Mouse (Mus musculus) heart, embryonic 11.5 days (tissue): ENCODE measurements around the gene Cdk6. TPM values are rescaled to one million over a fixed set of nuclear protein-coding genes. Genes with fewer than 3 reads are reported as not detected.

Experiments used
- ATAC-seq: fragments of 200-750 bp; cut with Nextera tagmentation; replicated peaks from 2 replicates; pipeline ENCODE4 v1.8.0; 2017; ENCODE audit warnings: moderate library complexity; ENCODE audit not compliant: insufficient number of reproducible peaks, low FRiP score, low TSS enrichment
- H3K27ac ChIP-seq: fragments of 300-500 bp; sonication (generic); 2 replicates; pipeline ENCODE4 v1.5.1; 2014; ENCODE audit warnings: mild to moderate bottlenecking, low read depth, low read length
- H3K27me3 ChIP-seq: fragments of 300-500 bp; sonication (generic); 2 replicates; pipeline ENCODE4 v1.6.1; 2014; ENCODE audit warnings: mild to moderate bottlenecking, low read length, mixed read lengths; ENCODE audit not compliant: control insufficient read depth, insufficient read depth
- H3K36me3 ChIP-seq: fragments of 300-500 bp; sonication (generic); 2 replicates; pipeline ENCODE4 v1.6.1; 2014; ENCODE audit warnings: mild to moderate bottlenecking, low read length, moderate library complexity, mixed read lengths; ENCODE audit not compliant: control insufficient read depth, insufficient read depth
- H3K4me1 ChIP-seq: fragments of 300-500 bp; sonication (generic); 2 replicates; pipeline ENCODE4 v1.6.1; 2014; ENCODE audit warnings: low read length; ENCODE audit not compliant: control insufficient read depth, insufficient read depth
- H3K4me2 ChIP-seq: fragments of 300-500 bp; sonication (generic); 2 replicates; pipeline ENCODE4 v1.6.1; 2014; ENCODE audit warnings: mild to moderate bottlenecking, moderate library complexity
- H3K4me3 ChIP-seq: fragments of 300-500 bp; sonication (generic); 2 replicates; pipeline ENCODE4 v1.5.1; 2014; ENCODE audit warnings: low read depth, low read length
- H3K9ac ChIP-seq: fragments of 300-500 bp; sonication (generic); 2 replicates; pipeline ENCODE4 v1.6.1; 2014; ENCODE audit warnings: mild to moderate bottlenecking, low read depth, low read length, moderate library complexity
- H3K9me3 ChIP-seq: fragments of 300-500 bp; sonication (generic); replicated peaks from 2 replicates; pipeline ENCODE4 v1.6.1; 2016; ENCODE audit warnings: low read length; ENCODE audit not compliant: control insufficient read depth
- WGBS: fragments of 180-500 bp; shearing (Covaris S2); extraction: QIAGEN DNeasy Blood & Tissue Kit; methylation state at CpG from one replicate; pipeline ENCODE4 v1.1.7; 2014; ENCODE audit not compliant: insufficient replicate concordance; 5-methylcytosine and 5-hydroxymethylcytosine counted together
- polyA plus RNA-seq: library from polyadenylated mRNA; unstranded; fragments of >200 nt; fragmentation: Nextera tagmentation; extraction: Ambion mirVana; gene quantifications from 2 replicates; pipeline ENCODE4 v1.2.1, GENCODE M21; 2014

Cdk6 gene
- polyA plus RNA-seq, 1 experiment from 2014 or later, result 31.3 TPM

- no peaks in the 10 kb centered on the region for H3K9me3 ChIP-seq
- ATAC-seq, result no peak
- H3K27ac ChIP-seq, result no peak overlapping the region
- no peak overlapping the region for H3K4me3 ChIP-seq
- WGBS, result 69% methylated on average over 6 of the region's 6 CpGs
- peaks cover 10% of the 10 kb centered on the region for H3K4me1 ChIP-seq
- H3K36me3 ChIP-seq, result peaks cover 4% of the 10 kb centered on the region; the same call in 1 of the 2 replicates
- H3K27me3 ChIP-seq, result no peaks in the 10 kb centered on the region
- no peak overlapping the region for H3K9ac ChIP-seq
- H3K4me2 ChIP-seq, result no peak overlapping the region
Measured at GRCm38 (mm10) chr5:3541871-3542270, 200.6 kb downstream of the Cdk6 start.

- Histone ChIP-seq H3K27ac (peak within 1 kb of the TSS; percentile 82), H3K4me1 (peaks cover 10% of the 10 kb centered on the region), H3K36me3 (peaks cover 6% of the 10 kb centered on the region; the same call in 1 of the 2 replicates), H3K4me3 (peak within 1 kb of the TSS; percentile 68), H3K4me2 (peak within 1 kb of the TSS; percentile 91), H3K9me3 (no peaks in the 10 kb centered on the region), H3K27me3 (no peaks in the 10 kb centered on the region), H3K9ac (peak within 1 kb of the TSS; percentile 95)
- WGBS, result under 1% methylated on average over 80 of the region's 80 CpGs
- peak; percentile 93 for ATAC-seq
Measured at GRCm38 (mm10) chr5:3543629-3544479, 202.6 kb downstream of the Cdk6 start, which contains the start of gene Fam133b. Gene Fam133b, plus strand, starts transcription at chr5:3543833.

- 8% methylated on average over 7 of the region's 7 CpGs for WGBS
- Histone ChIP-seq H3K9me3 (no peaks in the 10 kb centered on the region), H3K27me3 (no peaks in the 10 kb centered on the region), H3K36me3 (peaks cover 6% of the 10 kb centered on the region; the same call in 1 of the 2 replicates), H3K4me3 (peak overlapping the region; percentile 68), H3K4me2 (peak overlapping the region; percentile 91), H3K27ac (no peak overlapping the region), H3K9ac (peak overlapping the region; percentile 95), H3K4me1 (peaks cover 10% of the 10 kb centered on the region)
- ATAC-seq, result no peak; the same call in 1 of the 2 replicates
Measured at GRCm38 (mm10) chr5:3544480-3544769, 203.1 kb downstream of the Cdk6 start.

- H3K4me2 ChIP-seq, result no peak overlapping the region
- H3K36me3 ChIP-seq, result peaks cover 6% of the 10 kb centered on the region; the same call in 1 of the 2 replicates
- H3K9ac ChIP-seq, result no peak overlapping the region
- no peaks in the 10 kb centered on the region for H3K27me3 ChIP-seq
- peaks cover 10% of the 10 kb centered on the region for H3K4me1 ChIP-seq
- H3K27ac ChIP-seq, result no peak overlapping the region
- WGBS, result 81% methylated on average over 1 of the region's 1 CpGs
- ATAC-seq, result no peak
- no peaks in the 10 kb centered on the region for H3K9me3 ChIP-seq
- H3K4me3 ChIP-seq, result no peak overlapping the region
Measured at GRCm38 (mm10) chr5:3546226-3546625, 204.9 kb downstream of the Cdk6 start.

GRCm38 (mm10) chr5:3551481-3551880 is 210.2 kb downstream of the Cdk6 start:
- H3K27ac ChIP-seq, result no peak overlapping the region
- no peak for ATAC-seq
- H3K4me3 ChIP-seq, result no peak overlapping the region
- H3K9me3 ChIP-seq, result no peaks in the 10 kb centered on the region
- H3K4me1 ChIP-seq, result no peaks in the 10 kb centered on the region
- peaks cover 8% of the 10 kb centered on the region; the same call in 1 of the 2 replicates for H3K36me3 ChIP-seq
- no peak overlapping the region for H3K9ac ChIP-seq
- no peak overlapping the region for H3K4me2 ChIP-seq
- H3K27me3 ChIP-seq, result no peaks in the 10 kb centered on the region
- 86% methylated on average over 1 of the region's 1 CpGs for WGBS

GRCm38 (mm10) chr5:3554198-3554597 is 212.9 kb downstream of the Cdk6 start:
- no peaks in the 10 kb centered on the region for H3K4me1 ChIP-seq
- H3K36me3 ChIP-seq, result peaks cover 6% of the 10 kb centered on the region; the same call in 1 of the 2 replicates
- H3K4me2 ChIP-seq, result no peak overlapping the region
- H3K27me3 ChIP-seq, result no peaks in the 10 kb centered on the region
- no peak overlapping the region for H3K4me3 ChIP-seq
- ATAC-seq, result no peak
- H3K9ac ChIP-seq, result no peak overlapping the region
- no peak overlapping the region for H3K27ac ChIP-seq
- 87% methylated on average over 2 of the region's 2 CpGs for WGBS
- H3K9me3 ChIP-seq, result no peaks in the 10 kb centered on the region

GRCm38 (mm10) chr5:3571266-3571665 is 230.0 kb downstream of the Cdk6 start, which contains the start of gene 1700109H08Rik:
Gene 1700109H08Rik, plus strand, starts transcription at chr5:3571566.
- WGBS, result 93% methylated on average over 4 of the region's 4 CpGs
- H3K9me3 ChIP-seq, result peaks cover 6% of the 10 kb centered on the region; the same call in 1 of the 2 replicates
- no peaks in the 10 kb centered on the region for H3K27me3 ChIP-seq
- no peak within 1 kb of the TSS for H3K4me2 ChIP-seq
- H3K4me3 ChIP-seq, result no peak within 1 kb of the TSS
- no peak within 1 kb of the TSS for H3K27ac ChIP-seq
- no peaks in the 10 kb centered on the region for H3K4me1 ChIP-seq
- peaks cover 45% of the 10 kb centered on the region for H3K36me3 ChIP-seq
- ATAC-seq, result no peak
- H3K9ac ChIP-seq, result no peak within 1 kb of the TSS

GRCm38 (mm10) chr5:3574825-3575224 is 233.5 kb downstream of the Cdk6 start:
- Histone ChIP-seq H3K27ac (no peak overlapping the region), H3K4me2 (no peak overlapping the region), H3K36me3 (peaks cover 61% of the 10 kb centered on the region), H3K4me3 (no peak overlapping the region), H3K9me3 (peaks cover 6% of the 10 kb centered on the region; the same call in 1 of the 2 replicates), H3K9ac (no peak overlapping the region), H3K27me3 (no peaks in the 10 kb centered on the region), H3K4me1 (no peaks in the 10 kb centered on the region)
- no peak for ATAC-seq
- WGBS, result 95% methylated on average over 2 of the region's 2 CpGs
